Mouse (Mus musculus) forebrain, embryonic 14.5 days (tissue): ENCODE results near the gene Mpv17l. TPM values are rescaled to one million over a fixed set of nuclear protein-coding genes. Genes with fewer than 3 reads are reported as not detected.

Experiments used
- ATAC-seq: fragments of 200-750 bp; cut with Nextera tagmentation; 2 replicates; pipeline ENCODE4 v1.8.0; 2017; ENCODE audit warnings: mild to moderate bottlenecking, moderate library complexity
- DNase-seq: peaks from one replicate; pipeline ENCODE4 v3.0.0-alpha.2; 2015; ENCODE audit warnings: low spot score
- H3K27ac ChIP-seq: fragments of 300-500 bp; sonication (generic); 2 replicates; pipeline ENCODE4 v1.5.1; 2014; ENCODE audit warnings: low read depth, mild to moderate bottlenecking, control low read depth, low read length, moderate library complexity
- H3K27me3 ChIP-seq: fragments of 300-500 bp; sonication (generic); replicated peaks from 2 replicates; pipeline ENCODE4 v1.6.1; 2014; ENCODE audit warnings: low read length, control low read depth, mixed read lengths; ENCODE audit not compliant: control insufficient read depth, insufficient read depth
- H3K36me3 ChIP-seq: fragments of 300-500 bp; sonication (generic); 2 replicates; pipeline ENCODE4 v1.6.1; 2014; ENCODE audit warnings: low read length, control low read depth; ENCODE audit not compliant: control insufficient read depth, insufficient read depth
- H3K4me1 ChIP-seq: fragments of 300-500 bp; sonication (generic); 2 replicates; pipeline ENCODE4 v1.6.1; 2014; ENCODE audit warnings: antibody characterized with exemption, low read length, control low read depth; ENCODE audit not compliant: control insufficient read depth, insufficient read depth
- H3K4me2 ChIP-seq: fragments of 300-500 bp; sonication (generic); 2 replicates; pipeline ENCODE4 v1.6.1; 2014; ENCODE audit warnings: mild to moderate bottlenecking, control low read depth, low read length
- H3K4me3 ChIP-seq: fragments of 300-500 bp; sonication (generic); 2 replicates; pipeline ENCODE4 v1.5.1; 2014; ENCODE audit warnings: low read depth, low read length, control low read depth
- H3K9ac ChIP-seq: fragments of 300-500 bp; sonication (generic); 2 replicates; pipeline ENCODE4 v1.6.1; 2014; ENCODE audit warnings: mild to moderate bottlenecking, low read length, control low read depth, moderate library complexity
- H3K9me3 ChIP-seq: fragments of 300-500 bp; sonication (generic); replicated peaks from 2 replicates; pipeline ENCODE4 v1.6.1; 2016; ENCODE audit warnings: low read length, control low read depth, mixed read lengths; ENCODE audit not compliant: control insufficient read depth
- WGBS: fragments of 180-500 bp; shearing (Covaris S2); extraction: QIAGEN DNeasy Blood & Tissue Kit; methylation state at CpG from one replicate; pipeline ENCODE4 v1.1.7; 2014; 5-methylcytosine and 5-hydroxymethylcytosine counted together
- polyA plus RNA-seq: library from polyadenylated mRNA; unstranded; fragments of >200 nt; fragmentation: Nextera tagmentation; extraction: Ambion mirVana; gene quantifications from 2 replicates; pipeline ENCODE4 v1.2.1, GENCODE M21; 2014

The Mpv17l gene
- polyA plus RNA-seq, 1 experiment from 2014 or later, result 12.1 TPM

GRCm38 (mm10) chr16:13892850-13893249 lies 10.1 kb upstream of the Mpv17l start:
- H3K4me2 ChIP-seq, result no peak overlapping the region
- no peaks in the 10 kb centered on the region for H3K4me1 ChIP-seq
- no peak overlapping the region for H3K27ac ChIP-seq
- no peak overlapping the region for H3K4me3 ChIP-seq
- H3K9ac ChIP-seq, result no peak overlapping the region
- H3K36me3 ChIP-seq, result no peaks in the 10 kb centered on the region
- H3K9me3 ChIP-seq, result no peaks in the 10 kb centered on the region
- H3K27me3 ChIP-seq, result no peaks in the 10 kb centered on the region
- ATAC-seq (no peak), DNase-seq (no peak)

DNA sequence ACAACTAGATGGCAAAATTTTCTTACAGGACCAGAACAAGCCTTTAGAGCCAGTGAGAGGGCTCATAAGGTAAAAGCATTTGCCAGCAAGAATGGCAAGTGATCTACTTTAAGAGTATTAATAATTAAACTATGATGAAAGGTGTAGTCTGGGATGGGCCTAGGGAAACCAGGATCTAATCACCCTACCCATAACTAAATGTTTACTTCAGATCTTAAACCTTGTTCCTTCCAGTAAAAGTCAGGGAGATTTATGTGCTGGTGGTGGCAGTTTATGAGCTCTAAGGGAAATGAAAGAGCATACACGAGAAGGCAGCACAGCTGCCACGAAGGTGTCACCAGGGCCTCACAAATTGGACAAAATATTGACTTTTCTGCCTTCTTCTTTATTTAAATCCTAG lies 8.9 kb upstream of the Mpv17l start:
- H3K9ac ChIP-seq, result no peak overlapping the region
- DNase-seq (no peak), ATAC-seq (no peak)
- no peak overlapping the region for H3K4me2 ChIP-seq
- H3K4me1 ChIP-seq, result no peaks in the 10 kb centered on the region
- H3K36me3 ChIP-seq, result no peaks in the 10 kb centered on the region
- WGBS, result 99% methylated on average over 2 of the region's 2 CpGs
- H3K4me3 ChIP-seq, result no peak overlapping the region
- no peaks in the 10 kb centered on the region for H3K27me3 ChIP-seq
- H3K9me3 ChIP-seq, result no peaks in the 10 kb centered on the region
- no peak overlapping the region for H3K27ac ChIP-seq

GRCm38 (mm10) chr16:13895740-13896139 lies 7.2 kb upstream of the Mpv17l start:
- Histone ChIP-seq H3K4me1 (no peaks in the 10 kb centered on the region), H3K9me3 (no peaks in the 10 kb centered on the region), H3K4me2 (no peak overlapping the region), H3K9ac (no peak overlapping the region), H3K27ac (no peak overlapping the region), H3K27me3 (no peaks in the 10 kb centered on the region), H3K36me3 (no peaks in the 10 kb centered on the region), H3K4me3 (no peak overlapping the region)
- ATAC-seq, result no peak
- 86% methylated on average over 3 of the region's 3 CpGs for WGBS
- no peak for DNase-seq

- 89% methylated on average over 3 of the region's 3 CpGs for WGBS
- no peak overlapping the region for H3K27ac ChIP-seq
- H3K9ac ChIP-seq, result no peak overlapping the region
- H3K4me2 ChIP-seq, result no peak overlapping the region
- H3K4me1 ChIP-seq, result no peaks in the 10 kb centered on the region
- H3K4me3 ChIP-seq, result no peak overlapping the region
- H3K9me3 ChIP-seq, result no peaks in the 10 kb centered on the region
- no peaks in the 10 kb centered on the region for H3K36me3 ChIP-seq
- ATAC-seq (no peak), DNase-seq (no peak)
- no peaks in the 10 kb centered on the region for H3K27me3 ChIP-seq
These were observed 6.6 kb upstream of the Mpv17l start for GRCm38 (mm10) chr16:13896357-13896756.

GRCm38 (mm10) chr16:13898981-13899380 lies 4.0 kb upstream of the Mpv17l start:
- Histone ChIP-seq H3K4me2 (no peak overlapping the region), H3K36me3 (no peaks in the 10 kb centered on the region), H3K9ac (no peak overlapping the region), H3K4me3 (no peak overlapping the region), H3K27me3 (no peaks in the 10 kb centered on the region), H3K9me3 (no peaks in the 10 kb centered on the region), H3K27ac (no peak overlapping the region), H3K4me1 (peaks cover 10% of the 10 kb centered on the region)
- WGBS, result 79% methylated on average over 2 of the region's 2 CpGs
- DNase-seq (no peak), ATAC-seq (no peak)

DNA sequence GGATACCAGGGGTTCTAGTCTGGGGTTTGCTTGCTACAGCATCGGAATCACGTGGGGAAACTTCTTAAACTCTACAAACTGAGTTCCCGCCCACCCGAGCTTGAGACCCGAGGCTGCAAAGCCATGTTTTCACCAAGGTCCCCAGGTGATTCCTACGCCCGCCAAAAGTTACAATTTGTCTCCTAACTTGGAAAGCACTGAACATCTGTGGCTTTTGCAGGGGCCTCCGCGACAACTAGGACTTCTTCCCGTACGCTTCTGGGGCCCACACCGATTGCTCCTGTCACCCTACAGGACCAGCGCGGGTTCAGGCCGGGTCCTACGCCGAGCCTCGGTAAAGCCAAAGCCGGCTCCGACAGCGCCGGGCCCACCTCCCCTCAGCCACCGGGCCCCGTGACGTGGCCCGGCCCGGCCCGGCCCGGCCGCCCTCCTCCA lies 547 bp upstream of the Mpv17l start:
- DNase-seq (peak; percentile 25), ATAC-seq (no peak)
- no peaks in the 10 kb centered on the region for H3K36me3 ChIP-seq
- peak overlapping the region; percentile 86 for H3K9ac ChIP-seq
- no peaks in the 10 kb centered on the region for H3K9me3 ChIP-seq
- H3K4me1 ChIP-seq, result peaks cover 10% of the 10 kb centered on the region
- H3K27ac ChIP-seq, result peak overlapping the region; percentile 70
- H3K27me3 ChIP-seq, result no peaks in the 10 kb centered on the region
- H3K4me3 ChIP-seq, result peak overlapping the region; percentile 80
- under 1% methylated on average over 30 of the region's 30 CpGs for WGBS
- peak overlapping the region; percentile 77 for H3K4me2 ChIP-seq

DNA sequence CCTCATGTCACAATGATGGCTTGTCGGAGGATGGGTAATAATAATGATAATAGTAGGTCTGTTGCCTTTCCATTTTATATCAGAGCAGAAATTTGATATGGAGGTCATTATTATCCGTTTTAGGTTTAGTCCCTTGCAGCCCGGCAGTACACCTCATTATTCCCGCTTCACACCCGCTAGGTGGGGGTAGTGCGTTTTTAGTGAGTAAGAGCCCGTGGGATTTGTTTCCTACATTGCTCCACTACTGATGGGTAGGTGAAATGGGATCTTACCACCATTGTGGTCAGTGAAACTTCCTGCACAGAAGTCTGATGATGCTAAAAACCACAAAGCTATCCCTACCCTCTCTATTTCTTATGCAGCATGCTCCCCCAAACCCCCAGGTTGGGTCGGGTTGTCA lies 527 bp downstream of the Mpv17l start:
- H3K9me3 ChIP-seq, result no peaks in the 10 kb centered on the region
- no peaks in the 10 kb centered on the region for H3K36me3 ChIP-seq
- DNase-seq (peak; percentile 93), ATAC-seq (peak; percentile 90)
- H3K9ac ChIP-seq, result peak overlapping the region; percentile 86
- H3K27me3 ChIP-seq, result no peaks in the 10 kb centered on the region
- H3K4me2 ChIP-seq, result peak overlapping the region; percentile 77
- WGBS, result 4% methylated on average over 8 of the region's 8 CpGs
- H3K4me1 ChIP-seq, result peaks cover 10% of the 10 kb centered on the region
- peak overlapping the region; percentile 81 for H3K27ac ChIP-seq
- peak overlapping the region; percentile 80 for H3K4me3 ChIP-seq

DNA sequence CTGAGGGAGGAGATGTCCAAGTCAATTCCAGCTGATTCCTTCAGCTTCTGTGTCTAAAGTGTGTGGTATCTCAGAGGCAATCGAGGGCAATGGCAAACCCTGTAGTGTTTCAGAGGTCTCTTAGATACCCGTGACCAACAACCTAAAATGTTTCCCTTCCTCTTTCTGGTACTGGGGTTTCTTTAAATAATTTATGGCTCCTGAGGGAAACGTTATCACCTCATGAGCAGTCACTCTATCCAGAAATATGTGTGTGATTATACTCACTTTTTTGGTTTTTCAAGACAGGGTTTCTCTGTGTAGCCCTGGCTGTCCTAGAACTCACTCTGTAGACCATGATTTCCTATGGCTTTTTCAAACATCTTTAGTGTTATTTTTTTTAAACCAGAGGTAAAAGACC lies 4.3 kb downstream of the Mpv17l start:
- Histone ChIP-seq H3K36me3 (no peaks in the 10 kb centered on the region), H3K4me3 (no peak overlapping the region), H3K27me3 (no peaks in the 10 kb centered on the region), H3K9ac (no peak overlapping the region), H3K4me2 (no peak overlapping the region), H3K27ac (no peak overlapping the region), H3K4me1 (peaks cover 2% of the 10 kb centered on the region; the same call in 1 of the 2 replicates), H3K9me3 (no peaks in the 10 kb centered on the region)
- 81% methylated on average over 3 of the region's 3 CpGs for WGBS
- ATAC-seq (no peak), DNase-seq (no peak)

DNA sequence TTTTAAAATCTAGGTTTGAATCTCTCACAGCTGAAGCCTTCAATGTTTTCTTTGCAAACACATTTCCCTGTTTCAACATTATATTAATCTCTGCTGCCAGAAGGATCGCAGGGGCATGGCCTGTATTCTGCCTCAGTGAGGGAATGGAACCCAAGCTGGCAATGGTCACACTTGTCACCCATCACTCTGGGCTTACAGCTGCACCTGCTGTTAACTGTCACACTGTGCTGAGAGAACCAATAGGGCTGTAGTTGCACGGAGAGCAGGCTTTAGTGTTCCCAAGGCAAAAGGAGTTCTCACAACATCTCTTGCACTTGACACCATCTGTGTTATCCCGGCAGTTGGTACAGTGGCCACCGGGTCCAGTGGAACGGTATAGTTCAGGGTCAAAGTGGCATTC lies 17.1 kb downstream of the Mpv17l start:
- H3K4me1 ChIP-seq, result no peaks in the 10 kb centered on the region
- H3K9me3 ChIP-seq, result no peaks in the 10 kb centered on the region
- WGBS, result 96% methylated on average over 5 of the region's 5 CpGs
- DNase-seq, result no peak
- H3K27me3 ChIP-seq, result no peaks in the 10 kb centered on the region
- H3K27ac ChIP-seq, result no peak overlapping the region
- ATAC-seq, result no peak
- no peak overlapping the region for H3K9ac ChIP-seq
- no peaks in the 10 kb centered on the region for H3K36me3 ChIP-seq
- no peak overlapping the region for H3K4me2 ChIP-seq
- no peak overlapping the region for H3K4me3 ChIP-seq
